Mouse (Mus musculus): ENCODE measurements around the gene Cnnm4. TPM values are rescaled to one million over a fixed set of nuclear protein-coding genes. Genes with fewer than 3 reads are reported as not detected.
A peak's percentile ranks its signal among the peaks of the same experiment; 100 is the strongest.

The Cnnm4 gene
- polyA plus RNA-seq (2012): 0.25 and 0.27 TPM in 2 replicates

DNA sequence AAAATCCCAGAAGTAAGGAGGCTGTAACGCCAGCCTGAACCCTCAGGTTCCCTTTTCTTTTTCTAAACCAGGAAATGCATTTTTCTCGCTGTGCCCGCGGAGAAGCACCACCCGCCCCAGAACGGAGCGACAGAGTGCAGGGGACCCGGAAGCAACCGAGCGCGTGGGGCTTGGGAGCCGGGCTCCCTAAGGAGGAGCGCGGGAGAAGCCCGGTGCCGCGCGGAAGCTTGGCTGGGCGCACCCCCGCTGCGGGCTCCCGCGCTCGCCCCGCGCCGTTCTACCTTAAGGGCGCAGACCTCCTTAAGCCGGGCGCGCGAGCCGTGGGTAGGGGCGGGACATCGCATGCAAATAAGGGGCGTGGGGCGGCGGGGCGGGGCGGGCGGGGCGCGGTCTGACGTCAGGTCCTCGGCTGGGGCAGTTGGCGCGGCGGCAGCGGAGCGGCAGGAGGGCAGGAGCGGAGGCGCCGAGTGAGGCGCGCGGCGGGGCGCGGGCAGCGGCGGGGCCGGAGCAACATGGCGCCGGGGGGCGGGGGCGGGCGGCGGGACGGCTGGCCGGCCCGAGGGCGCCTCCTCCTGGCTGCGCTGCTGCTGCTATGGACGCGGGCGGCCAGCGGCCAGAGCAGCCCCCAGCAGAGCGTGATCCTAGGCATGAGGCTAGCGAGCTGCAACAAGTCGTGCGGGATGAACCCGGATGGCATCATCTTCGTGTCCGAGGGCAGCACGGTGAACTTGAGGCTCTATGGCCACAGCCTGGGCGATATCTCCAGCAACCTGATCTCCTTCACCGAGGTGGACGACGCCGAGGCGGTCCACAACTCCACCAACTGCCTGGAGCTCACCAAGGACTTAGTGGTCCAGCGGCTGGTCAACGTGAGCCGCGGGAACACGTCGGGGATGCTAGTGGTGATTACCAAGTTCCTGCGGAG, at the start of gene Cnnm4:
TSS of gene Cnnm4 (plus strand) at position 440 of the 925 bp plus-strand sequence.
- Histone ChIP-seq H3K4me1 (ENCODE audit: control insufficient read depth) (peaks cover 52% of the 10 kb centered on the region), H3K36me3 (ENCODE audit: control insufficient read depth) (no peaks in the 10 kb centered on the region), H3K9me3 (ENCODE audit: control insufficient read depth, low read length) (no peaks in the 10 kb centered on the region), H3K27me3 (ENCODE audit: control insufficient read depth) (peaks cover 27% of the 10 kb centered on the region), H3K4me3 (replicated peaks) (peak within 1 kb of the TSS; percentile 67)
- TF ChIP-seq TAL1 (IDR thresholded peaks at IDR 0.05; ENCODE audit: low read length) (no peak), GATA1 (IDR thresholded peaks at IDR 0.05; ENCODE audit: low read length) (no peak)

DNA sequence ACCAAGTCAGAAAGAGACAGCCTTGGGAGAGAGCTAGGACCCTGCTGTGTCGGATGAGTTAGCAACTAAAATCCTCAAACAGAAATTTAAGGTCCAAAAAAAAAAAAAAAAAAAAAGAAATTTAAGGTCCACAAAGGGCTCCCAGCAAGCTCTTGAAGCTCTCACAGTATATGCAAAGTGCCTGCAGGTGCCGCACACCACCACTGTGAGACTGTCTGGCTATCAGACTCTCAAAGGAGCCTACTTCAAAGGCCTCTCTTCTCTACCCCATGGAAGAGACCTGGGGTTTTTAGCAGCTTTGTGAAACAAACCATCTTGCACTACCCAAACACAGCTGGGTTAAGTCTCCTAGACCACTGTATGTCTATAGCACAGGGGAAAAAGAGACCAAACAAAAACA, 41.9 kb upstream of the Cnnm4 start:
- Histone ChIP-seq H3K4me3 (replicated peaks) (no peak overlapping the region), H3K27me3 (ENCODE audit: control insufficient read depth) (no peaks in the 10 kb centered on the region), H3K9me3 (ENCODE audit: control insufficient read depth, low read length) (no peaks in the 10 kb centered on the region), H3K4me1 (ENCODE audit: control insufficient read depth) (no peaks in the 10 kb centered on the region), H3K36me3 (ENCODE audit: control insufficient read depth) (peaks cover 73% of the 10 kb centered on the region)
- TF ChIP-seq GATA1 (IDR thresholded peaks at IDR 0.05; ENCODE audit: low read length) (no peak), TAL1 (IDR thresholded peaks at IDR 0.05; ENCODE audit: low read length) (no peak)

DNA sequence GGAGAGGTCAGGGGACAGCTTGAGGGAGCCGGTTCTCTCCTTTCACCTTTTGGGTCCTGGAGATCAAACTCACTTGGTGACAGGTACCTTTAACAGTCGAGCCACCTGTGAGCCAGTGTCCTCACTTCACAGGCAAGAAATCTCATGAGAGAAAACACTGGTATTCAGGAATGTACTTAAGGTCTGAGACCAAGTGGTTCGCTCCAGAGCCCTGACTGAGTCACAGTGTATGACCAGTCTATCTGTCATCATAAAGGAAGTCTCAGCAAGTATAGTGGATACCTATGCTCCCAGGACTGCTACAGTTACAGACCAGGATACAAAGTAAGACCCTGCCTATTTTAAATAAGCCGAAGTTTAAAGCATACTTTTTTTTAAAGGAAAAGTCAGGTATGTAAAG, 38.4 kb upstream of the Cnnm4 start:
- TF ChIP-seq GATA1 (IDR thresholded peaks at IDR 0.05; ENCODE audit: low read length): no peak
- TF ChIP-seq TAL1 (IDR thresholded peaks at IDR 0.05; ENCODE audit: low read length): no peak
- Histone ChIP-seq H3K9me3 (ENCODE audit: control insufficient read depth, low read length) (no peaks in the 10 kb centered on the region), H3K27me3 (ENCODE audit: control insufficient read depth) (no peaks in the 10 kb centered on the region), H3K4me1 (ENCODE audit: control insufficient read depth) (no peaks in the 10 kb centered on the region), H3K36me3 (ENCODE audit: control insufficient read depth) (peaks cover 75% of the 10 kb centered on the region), H3K4me3 (replicated peaks) (no peak overlapping the region)

DNA sequence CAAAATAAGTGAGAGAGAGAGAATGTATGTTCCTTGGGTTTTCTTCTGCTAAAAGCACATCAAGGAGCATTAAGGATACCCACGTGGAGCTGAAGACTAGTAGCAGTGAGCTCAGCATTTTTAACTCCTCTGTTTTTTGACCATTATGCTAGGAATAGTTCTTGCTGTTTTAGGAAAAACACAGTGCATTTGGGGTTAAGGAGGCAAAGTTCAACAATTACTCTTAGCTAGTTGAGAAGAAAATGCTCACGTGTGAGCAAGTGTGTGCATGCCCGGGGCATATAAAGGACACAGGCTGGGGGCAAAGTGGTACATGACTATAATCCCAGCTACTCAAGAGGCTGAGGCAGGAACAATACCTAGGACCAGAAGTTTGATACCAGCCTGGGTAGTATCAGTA, 37.8 kb upstream of the Cnnm4 start:
- peaks cover 75% of the 10 kb centered on the region for H3K36me3 ChIP-seq (ENCODE audit: control insufficient read depth)
- no peak for TF ChIP-seq TAL1 (IDR thresholded peaks at IDR 0.05; ENCODE audit: low read length)
- no peak for TF ChIP-seq GATA1 (IDR thresholded peaks at IDR 0.05; ENCODE audit: low read length)
- no peaks in the 10 kb centered on the region for H3K9me3 ChIP-seq (ENCODE audit: control insufficient read depth, low read length)
- no peaks in the 10 kb centered on the region for H3K4me1 ChIP-seq (ENCODE audit: control insufficient read depth)
- H3K27me3 ChIP-seq (ENCODE audit: control insufficient read depth): no peaks in the 10 kb centered on the region
- H3K4me3 ChIP-seq (replicated peaks): no peak overlapping the region

DNA sequence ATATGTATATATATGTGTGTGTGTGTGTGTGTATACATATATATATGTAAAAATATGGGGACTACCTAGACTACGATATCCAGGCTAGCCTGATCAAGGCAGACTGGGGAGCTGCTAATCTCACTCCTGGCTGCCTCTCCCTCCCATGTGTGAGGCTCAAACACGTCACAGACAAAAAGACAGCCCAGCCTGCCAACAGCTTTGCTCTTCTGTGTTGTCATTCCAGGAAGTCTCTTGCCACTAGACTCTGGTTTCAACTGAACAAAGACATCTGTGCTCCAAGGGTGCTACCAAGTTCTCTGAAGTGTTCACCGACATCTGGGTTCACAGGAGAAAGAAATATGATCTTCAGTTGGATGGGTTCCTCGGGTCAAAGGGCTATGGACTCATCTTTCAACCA, 36.3 kb upstream of the Cnnm4 start:
- Histone ChIP-seq H3K4me1 (ENCODE audit: control insufficient read depth) (no peaks in the 10 kb centered on the region), H3K4me3 (replicated peaks) (no peak overlapping the region), H3K36me3 (ENCODE audit: control insufficient read depth) (peaks cover 76% of the 10 kb centered on the region), H3K9me3 (ENCODE audit: control insufficient read depth, low read length) (no peaks in the 10 kb centered on the region), H3K27me3 (ENCODE audit: control insufficient read depth) (no peaks in the 10 kb centered on the region)
- TF ChIP-seq GATA1 (IDR thresholded peaks at IDR 0.05; ENCODE audit: low read length): no peak
- no peak for TF ChIP-seq TAL1 (IDR thresholded peaks at IDR 0.05; ENCODE audit: low read length)

DNA sequence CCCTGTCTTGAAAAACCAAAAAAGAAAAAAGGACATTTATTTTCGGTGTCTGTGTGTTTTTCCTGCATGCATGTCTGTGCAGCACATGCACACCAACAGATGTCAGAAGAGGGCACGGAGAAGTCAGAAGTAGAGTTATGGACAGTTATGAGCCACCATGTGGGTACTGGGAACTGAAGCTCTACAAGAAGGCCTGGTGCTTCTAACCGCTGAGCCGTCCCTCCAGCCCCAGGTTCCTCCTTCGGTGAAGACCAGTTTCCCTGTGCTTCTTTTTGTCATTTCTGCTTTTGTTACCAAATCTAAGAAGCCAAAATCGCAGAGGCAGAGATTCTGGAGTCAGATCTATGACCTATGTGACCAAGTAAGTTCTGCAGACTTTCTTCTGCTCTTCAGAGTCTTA, 34.9 kb upstream of the Cnnm4 start:
- Histone ChIP-seq H3K27me3 (ENCODE audit: control insufficient read depth) (no peaks in the 10 kb centered on the region), H3K4me1 (ENCODE audit: control insufficient read depth) (no peaks in the 10 kb centered on the region), H3K36me3 (ENCODE audit: control insufficient read depth) (peaks cover 71% of the 10 kb centered on the region), H3K9me3 (ENCODE audit: control insufficient read depth, low read length) (no peaks in the 10 kb centered on the region), H3K4me3 (replicated peaks) (no peak overlapping the region)
- TF ChIP-seq GATA1 (IDR thresholded peaks at IDR 0.05; ENCODE audit: low read length) (no peak), TAL1 (IDR thresholded peaks at IDR 0.05; ENCODE audit: low read length) (no peak)

DNA sequence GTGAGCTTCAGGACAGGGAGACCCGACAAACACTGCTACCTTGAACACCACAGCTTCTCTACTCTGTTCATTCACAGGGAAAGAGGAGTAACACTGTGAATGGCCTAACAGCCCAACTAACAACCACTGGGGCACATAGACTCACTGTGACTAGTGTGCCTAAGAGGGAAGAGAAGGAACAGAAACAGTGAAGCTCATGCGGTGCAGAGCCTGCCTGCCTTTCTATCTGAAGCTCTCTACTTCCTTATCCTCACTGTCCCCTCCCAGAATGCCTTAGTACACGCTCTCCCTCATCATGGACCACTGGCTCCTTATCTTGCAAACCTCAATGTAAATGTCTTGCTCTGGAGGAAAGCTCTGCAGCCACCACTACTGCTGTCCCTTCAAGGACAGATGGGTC, 34.2 kb upstream of the Cnnm4 start:
- H3K27me3 ChIP-seq (ENCODE audit: control insufficient read depth): no peaks in the 10 kb centered on the region
- H3K4me1 ChIP-seq (ENCODE audit: control insufficient read depth): no peaks in the 10 kb centered on the region
- H3K4me3 ChIP-seq (replicated peaks): no peak overlapping the region
- H3K36me3 ChIP-seq (ENCODE audit: control insufficient read depth): peaks cover 67% of the 10 kb centered on the region
- no peak for TF ChIP-seq TAL1 (IDR thresholded peaks at IDR 0.05; ENCODE audit: low read length)
- no peak for TF ChIP-seq GATA1 (IDR thresholded peaks at IDR 0.05; ENCODE audit: low read length)
- H3K9me3 ChIP-seq (ENCODE audit: control insufficient read depth, low read length): no peaks in the 10 kb centered on the region

DNA sequence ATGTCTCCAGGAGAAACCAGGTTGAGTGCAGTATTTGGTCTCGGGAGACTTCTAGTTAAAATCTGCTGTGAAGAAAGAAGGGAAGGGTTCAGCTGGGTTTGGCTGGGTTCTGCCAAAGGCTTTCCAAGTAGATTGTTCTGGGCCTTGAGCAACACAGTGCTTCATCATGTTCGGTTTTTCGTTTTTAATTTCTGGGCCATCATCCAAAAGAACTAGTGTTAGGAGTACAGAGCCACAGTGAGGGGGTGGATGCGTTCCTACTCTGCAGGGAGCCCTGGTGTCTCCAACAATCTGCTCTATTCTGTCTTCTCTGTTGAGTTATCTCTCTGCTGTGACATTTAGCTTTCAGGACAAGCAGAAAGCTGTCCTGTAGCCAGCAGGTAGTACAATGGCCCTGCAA, 30.3 kb upstream of the Cnnm4 start:
- TF ChIP-seq GATA1 (IDR thresholded peaks at IDR 0.05; ENCODE audit: low read length): no peak
- TF ChIP-seq TAL1 (IDR thresholded peaks at IDR 0.05; ENCODE audit: low read length): no peak
- H3K4me1 ChIP-seq (ENCODE audit: control insufficient read depth): peaks cover 17% of the 10 kb centered on the region

DNA sequence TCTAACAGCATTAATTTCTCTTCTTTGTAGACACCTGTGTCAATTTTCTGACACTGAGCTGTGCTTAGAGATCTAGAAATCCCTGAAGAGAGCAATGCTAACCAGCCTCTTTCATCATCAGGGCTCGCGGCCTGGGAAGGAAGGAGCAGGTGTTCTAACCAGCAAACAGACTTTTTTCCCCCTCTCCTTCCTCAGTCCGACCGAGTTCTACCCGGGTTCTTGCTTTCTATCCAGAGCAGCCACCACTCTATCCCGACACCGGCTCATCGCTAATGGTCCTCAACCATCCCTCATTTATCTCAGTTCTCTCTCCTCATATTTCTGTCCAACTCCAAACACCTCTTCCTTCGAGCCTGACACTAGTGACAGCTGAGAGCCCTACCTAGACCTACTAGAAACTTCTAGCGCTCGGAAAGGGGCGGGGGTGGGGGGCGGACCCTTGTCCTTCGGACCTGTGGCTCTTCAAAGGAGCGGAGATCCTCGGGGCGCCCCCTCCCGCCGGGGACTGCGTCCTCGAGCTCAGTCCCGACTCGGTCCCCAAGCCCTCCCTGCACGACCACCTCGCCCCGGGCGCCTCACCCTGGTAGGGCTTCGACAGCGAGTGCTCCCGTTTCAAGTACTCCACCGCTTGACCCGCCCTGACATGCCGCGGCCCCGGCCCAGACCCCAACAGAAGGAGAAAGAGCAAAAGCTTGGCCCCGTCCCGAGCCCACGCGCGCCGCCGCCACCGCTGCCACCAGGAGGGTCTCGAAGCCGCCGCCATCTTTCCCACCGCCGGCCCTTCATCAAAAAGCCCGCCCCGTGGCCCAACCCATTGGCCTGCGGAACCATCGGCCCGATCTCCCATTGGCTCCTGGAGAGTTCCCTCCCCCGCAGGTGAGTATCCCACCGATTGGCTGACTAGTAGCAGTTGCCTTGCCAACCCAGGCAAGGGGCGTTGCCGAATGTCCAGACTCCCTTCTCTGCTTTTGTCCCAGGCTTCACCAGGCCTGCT, 26.7 kb upstream of the Cnnm4 start, which contains the start of gene Lman2l:
TSS of gene Lman2l (minus strand) at position 801 of the 994 bp plus-strand sequence.
- Histone ChIP-seq H3K9me3 (ENCODE audit: control insufficient read depth, low read length) (peaks cover 3% of the 10 kb centered on the region; the same call in 1 of the 2 replicates), H3K36me3 (ENCODE audit: control insufficient read depth) (peaks cover 17% of the 10 kb centered on the region), H3K27me3 (ENCODE audit: control insufficient read depth) (no peaks in the 10 kb centered on the region), H3K4me1 (ENCODE audit: control insufficient read depth) (peaks cover 17% of the 10 kb centered on the region), H3K4me3 (replicated peaks) (peak within 1 kb of the TSS; percentile 96)
- TF ChIP-seq GATA1 (IDR thresholded peaks at IDR 0.05; ENCODE audit: low read length) (no peak), TAL1 (IDR thresholded peaks at IDR 0.05; ENCODE audit: low read length) (no peak)

More for the DNA sequence above, 30.3 kb upstream of the Cnnm4 start:
- H3K4me3 ChIP-seq (replicated peaks): no peak overlapping the region
- no peaks in the 10 kb centered on the region for H3K27me3 ChIP-seq (ENCODE audit: control insufficient read depth)
- H3K36me3 ChIP-seq (ENCODE audit: control insufficient read depth): peaks cover 52% of the 10 kb centered on the region
- no peaks in the 10 kb centered on the region for H3K9me3 ChIP-seq (ENCODE audit: control insufficient read depth, low read length)
